Comparison of ENCODE assay signal across 13 mouse cellular contexts in genomic region chr16:95457006-95457405, GRCm38 (mm10).
DNase-seq lines count a peak whose midpoint lies in the region; ATAC-seq and TF ChIP-seq lines count a peak whose summit lies in the region.
"Had no signal": no experiment of that assay in that cellular context is flagged by ENCODE, and none has a peak within 500 bp of the region (broad histone marks: within the 10 kb centered on the region; RNA-seq: fewer than 3 reads in every experiment).

No protein-coding gene starts in this region.

- TF ChIP-seq CTCF in kidney, adult 2 months (conservative IDR thresholded peaks at IDR 0.05; ENCODE audit: insufficient read depth, insufficient read length, low read depth, low read length), result no peak
- no peak for TF ChIP-seq CTCF in heart, postnatal 0 days (IDR thresholded peaks at IDR 0.05; ENCODE audit: low read depth)
- no peak for TF ChIP-seq CTCF in small intestine, adult 2 months (IDR thresholded peaks at IDR 0.05; ENCODE audit: extremely low read depth, insufficient read length, insufficient replicate concordance, low read depth, low read length)
- TF ChIP-seq CTCF in thymus, adult 2 months (IDR thresholded peaks at IDR 0.05; ENCODE audit: borderline replicate concordance, control insufficient read depth, extremely low read depth, insufficient read depth, low read length, poor library complexity), result no peak
- no peak for TF ChIP-seq CTCF in hindbrain, postnatal 0 days (IDR thresholded peaks at IDR 0.05; ENCODE audit: low read depth)

- ATAC-seq in megakaryocyte, adult 5-6 weeks (ENCODE audit: poor library complexity, severe bottlenecking), result no peak
- no peak for ATAC-seq in heart, postnatal 0 days (ENCODE audit: insufficient read depth, low read depth)
- ATAC-seq in hindbrain, postnatal 0 days, result no peak
- ATAC-seq: forebrain, embryonic 16.5 days had no signal

- WGBS in kidney, adult 2 months, result 67% methylated on average over 3 of the region's 3 CpGs
- 71% methylated on average over 3 of the region's 3 CpGs for WGBS in heart, postnatal 0 days
- WGBS in small intestine, adult 2 months, result 66% methylated on average over 3 of the region's 3 CpGs
- 18% methylated on average over 3 of the region's 3 CpGs for WGBS in thymus, adult 2 months
- 84% methylated on average over 3 of the region's 3 CpGs for WGBS in hindbrain, postnatal 0 days

- H3K4me1 ChIP-seq in kidney, adult 2 months (ENCODE audit: control insufficient read depth, insufficient read depth, low read length), result no peaks in the 10 kb centered on the region
- peaks cover 79% of the 10 kb centered on the region for H3K4me1 ChIP-seq in megakaryocyte, embryonic 14.5 days
- H3K4me1 ChIP-seq in heart, postnatal 0 days (ENCODE audit: control insufficient read depth, insufficient read depth), result no peaks in the 10 kb centered on the region
- H3K4me1 ChIP-seq in small intestine, adult 2 months (ENCODE audit: control insufficient read depth, insufficient read depth, insufficient read length, low read length), result no peaks in the 10 kb centered on the region
- peaks cover 24% of the 10 kb centered on the region for H3K4me1 ChIP-seq in thymus, adult 2 months (replicated peaks; ENCODE audit: control insufficient read depth, insufficient read depth, low read length)
- H3K4me1 ChIP-seq in hindbrain, postnatal 0 days (ENCODE audit: insufficient read depth, low read length), result no peaks in the 10 kb centered on the region
- H3K4me1 ChIP-seq: midbrain, embryonic 10.5 days had no signal

- peak overlapping the region; percentile 45 for H3K4me2 ChIP-seq in heart, postnatal 0 days (ENCODE audit: low read depth, low read length)
- H3K4me2 ChIP-seq in hindbrain, postnatal 0 days (ENCODE audit: low read depth, low read length), result no peak overlapping the region

- H3K9ac ChIP-seq in heart, postnatal 0 days (replicated peaks; ENCODE audit: low read depth, low read length), result peak overlapping the region; percentile 63
- no peak overlapping the region for H3K9ac ChIP-seq in hindbrain, postnatal 0 days (replicated peaks; ENCODE audit: low read length)

- no peaks in the 10 kb centered on the region for H3K9me3 ChIP-seq in megakaryocyte, embryonic 14.5 days
- no peaks in the 10 kb centered on the region for H3K9me3 ChIP-seq in heart, postnatal 0 days (replicated peaks; ENCODE audit: control insufficient read depth, low read length)
- no peaks in the 10 kb centered on the region for H3K9me3 ChIP-seq in hindbrain, postnatal 0 days (ENCODE audit: low read length)
- H3K9me3 ChIP-seq: midbrain, embryonic 10.5 days had no signal

- TF ChIP-seq EP300 in heart, postnatal 0 days (IDR thresholded peaks at IDR 0.05; ENCODE audit: low read depth), result no peak

- TF ChIP-seq POLR2A in kidney, adult 2 months (IDR thresholded peaks at IDR 0.05; ENCODE audit: low read depth, low read length), result no peak
- TF ChIP-seq POLR2A in small intestine, adult 2 months (IDR thresholded peaks at IDR 0.05; ENCODE audit: low read depth, low read length), result no peak
- no peak for TF ChIP-seq POLR2A in thymus, adult 2 months (IDR thresholded peaks at IDR 0.05; ENCODE audit: control insufficient read depth, extremely low read depth, insufficient read depth, low read length, poor library complexity)

- DNase-seq in kidney, adult 2 months, result no peak
- DNase-seq in kidney, postnatal 14 days, result no peak
- DNase-seq in heart, postnatal 0 days (ENCODE audit: low spot score), result no peak
- DNase-seq in thymus, adult 2 months, result no peak
- DNase-seq in hindbrain, postnatal 0 days (ENCODE audit: low spot score), result no peak
- DNase-seq: cerebellum, adult 8-10 months; kidney, adult 8-10 months; right cerebral cortex, postnatal 25 days had no signal

- H3K36me3 ChIP-seq in kidney, adult 2 months (ENCODE audit: control insufficient read depth, insufficient read depth, low read length), result no peaks in the 10 kb centered on the region
- H3K36me3 ChIP-seq in megakaryocyte, embryonic 14.5 days (replicated peaks; ENCODE audit: low read length), result no peaks in the 10 kb centered on the region
- H3K36me3 ChIP-seq in heart, postnatal 0 days (replicated peaks; ENCODE audit: control insufficient read depth, insufficient read depth, low read length), result no peaks in the 10 kb centered on the region
- H3K36me3 ChIP-seq in small intestine, adult 2 months (ENCODE audit: control insufficient read depth, insufficient read depth, low read length), result no peaks in the 10 kb centered on the region
- H3K36me3 ChIP-seq in thymus, adult 2 months (ENCODE audit: control insufficient read depth, insufficient read depth, low read length), result no peaks in the 10 kb centered on the region
- H3K36me3 ChIP-seq in hindbrain, postnatal 0 days (ENCODE audit: insufficient read depth, low read length), result no peaks in the 10 kb centered on the region
- H3K36me3 ChIP-seq: midbrain, embryonic 10.5 days had no signal

- H3K27me3 ChIP-seq in kidney, adult 2 months (replicated peaks; ENCODE audit: control insufficient read depth, insufficient read depth, low read length), result no peaks in the 10 kb centered on the region
- peaks cover 25% of the 10 kb centered on the region for H3K27me3 ChIP-seq in megakaryocyte, embryonic 14.5 days (replicated peaks)
- no peaks in the 10 kb centered on the region for H3K27me3 ChIP-seq in heart, postnatal 0 days (ENCODE audit: control insufficient read depth, insufficient read depth, low read length)
- H3K27me3 ChIP-seq in small intestine, adult 2 months (ENCODE audit: control insufficient read depth, insufficient read depth, low read length), result no peaks in the 10 kb centered on the region
- no peaks in the 10 kb centered on the region; the same call in 1 of the 2 replicates for H3K27me3 ChIP-seq in thymus, adult 2 months (ENCODE audit: control insufficient read depth, insufficient read depth, low read length)
- no peaks in the 10 kb centered on the region for H3K27me3 ChIP-seq in hindbrain, postnatal 0 days (ENCODE audit: insufficient read depth, low read length)

- peak overlapping the region; percentile 25 for H3K4me3 ChIP-seq in kidney, adult 2 months (ENCODE audit: insufficient read depth, low read depth, low read length)
- H3K4me3 ChIP-seq in megakaryocyte, embryonic 14.5 days (replicated peaks), result peak overlapping the region; percentile 93
- peak overlapping the region; percentile 48 for H3K4me3 ChIP-seq in heart, postnatal 0 days (ENCODE audit: low read depth, low read length)
- no peak overlapping the region for H3K4me3 ChIP-seq in small intestine, adult 2 months (ENCODE audit: low read depth, low read length)
- H3K4me3 ChIP-seq in thymus, adult 2 months (ENCODE audit: control insufficient read depth, insufficient read depth, low read length), result no peak overlapping the region
- no peak overlapping the region for H3K4me3 ChIP-seq in hindbrain, postnatal 0 days (ENCODE audit: low read length)
- H3K4me3 ChIP-seq: midbrain, embryonic 10.5 days had no signal

- peak overlapping the region; percentile 1; the same call in 1 of the 2 replicates for H3K27ac ChIP-seq in kidney, adult 2 months (ENCODE audit: insufficient read depth, low read depth, low read length)
- H3K27ac ChIP-seq in heart, postnatal 0 days (ENCODE audit: low read depth), result peak overlapping the region; percentile 78
- H3K27ac ChIP-seq in small intestine, adult 2 months (ENCODE audit: insufficient read depth, low read depth, low read length), result peak overlapping the region; percentile 3; the same call in 1 of the 2 replicates
- no peak overlapping the region for H3K27ac ChIP-seq in thymus, adult 2 months (ENCODE audit: control insufficient read depth, insufficient read depth, low read length)
- H3K27ac ChIP-seq in hindbrain, postnatal 0 days, result no peak overlapping the region
- H3K27ac ChIP-seq: midbrain, embryonic 10.5 days had no signal

Comparison
In these comparisons a context has a peak if more than half of its experiments do, and no peak if none do; other contexts are left out.
1. H3K27ac ChIP-seq: peak in kidney, adult 2 months (single experiment), heart, postnatal 0 days (single experiment) and small intestine, adult 2 months (single experiment); none in thymus, adult 2 months (single experiment) and hindbrain, postnatal 0 days (single experiment).
2. H3K4me3 ChIP-seq: peak in kidney, adult 2 months (single experiment), megakaryocyte, embryonic 14.5 days (single experiment) and heart, postnatal 0 days (single experiment); none in small intestine, adult 2 months (single experiment), thymus, adult 2 months (single experiment) and hindbrain, postnatal 0 days (single experiment).